Mouse (Mus musculus) liver, adult 2 months (tissue): ENCODE data around the gene Tlr9.

Experiments used
- CTCF ChIP-seq: fragments of 200-500 bp; IDR thresholded peaks from 2 replicates; pipeline ENCODE4 v1.5.1; 2011; ENCODE audit warnings: low read depth, low read length, control low read depth
- POLR2A ChIP-seq: fragments of 200-500 bp; IDR thresholded peaks from 2 replicates; pipeline ENCODE4 v1.6.1; 2011; ENCODE audit warnings: low read length, control low read depth; ENCODE audit not compliant: insufficient read depth; ENCODE audit errors: extremely low read depth

GRCm38 (mm10) chr9:106176769-106177168 lies 45.6 kb upstream of the Tlr9 start:
- TF ChIP-seq POLR2A: no peak
- TF ChIP-seq CTCF: no peak
